Comparison of ENCODE assay signal across 21 mouse cellular contexts in genomic region chr15:85564034-85564769, GRCm38 (mm10). TPM values are rescaled to one million over a fixed set of nuclear protein-coding genes. Genes with fewer than 3 reads are reported as not detected.
DNase-seq lines count a peak whose midpoint lies in the region; ATAC-seq and TF ChIP-seq lines count a peak whose summit lies in the region.
"Had no signal": no experiment of that assay in that cellular context is flagged by ENCODE, and none has a peak within 500 bp of the region (broad histone marks: within the 10 kb centered on the region; RNA-seq: fewer than 3 reads in every experiment).

No protein-coding gene starts in this region.

- no peak overlapping the region for H3K4me2 ChIP-seq in kidney, embryonic 16.5 days (replicated peaks; ENCODE audit: low read depth, low read length)
- no peak overlapping the region for H3K4me2 ChIP-seq in lung, embryonic 14.5 days
- H3K4me2 ChIP-seq: embryonic facial prominence, embryonic 12.5 days; forebrain, embryonic 12.5 days; liver, embryonic 15.5 days; midbrain, embryonic 13.5 days had no signal

- no peak for TF ChIP-seq CTCF in kidney, adult 2 months (conservative IDR thresholded peaks at IDR 0.05; ENCODE audit: insufficient read depth, insufficient read length, low read depth, low read length)
- TF ChIP-seq CTCF in lung, embryonic 14.5 days (IDR thresholded peaks at IDR 0.05; ENCODE audit: low read depth) = no peak

- H3K27ac ChIP-seq in kidney, adult 2 months (ENCODE audit: insufficient read depth, low read depth, low read length) = no peak overlapping the region
- H3K27ac ChIP-seq in kidney, embryonic 16.5 days (ENCODE audit: low read length) = no peak overlapping the region
- H3K27ac ChIP-seq in lung, embryonic 14.5 days (ENCODE audit: low read depth) = 0 out of 2 replicates have a peak overlapping the region, but pooled peaks have one; percentile 24
- H3K27ac ChIP-seq: embryonic facial prominence, embryonic 12.5 days; forebrain, embryonic 12.5 days; left cerebral cortex, adult 2 months; limb, embryonic 10.5 days; liver, embryonic 15.5 days; midbrain, embryonic 13.5 days had no signal

- H3K9ac ChIP-seq in kidney, embryonic 16.5 days (replicated peaks; ENCODE audit: low read length) = no peak overlapping the region
- no peak overlapping the region for H3K9ac ChIP-seq in lung, embryonic 14.5 days
- H3K9ac ChIP-seq: embryonic facial prominence, embryonic 12.5 days; forebrain, embryonic 12.5 days; liver, embryonic 15.5 days; midbrain, embryonic 13.5 days had no signal

- peak; percentile 31 for DNase-seq in kidney, adult 2 months
- no peak for DNase-seq in lung, embryonic 14.5 days
- no peak for DNase-seq in lung, postnatal 10 days
- peak; percentile 34 for DNase-seq in right cerebral cortex, postnatal 14 days
- DNase-seq in right cerebral cortex, postnatal 36 days (ENCODE audit: low spot score in 2 of 2) = no peak
- DNase-seq in thymus, postnatal 36 days = no peak
- DNase-seq: adrenal gland, adult 8-10 months; cerebellum, adult 11-12 months; liver; lung, postnatal 14 days; right cerebral cortex, postnatal 25 days; thymus, postnatal 14 days had no signal

- H3K27me3 ChIP-seq in kidney, adult 2 months (replicated peaks; ENCODE audit: control insufficient read depth, insufficient read depth, low read length) = no peaks in the 10 kb centered on the region
- H3K27me3 ChIP-seq in kidney, embryonic 16.5 days (ENCODE audit: insufficient read depth, low read length) = no peaks in the 10 kb centered on the region
- no peaks in the 10 kb centered on the region for H3K27me3 ChIP-seq in lung, embryonic 14.5 days (ENCODE audit: insufficient read depth, low read length)
- H3K27me3 ChIP-seq: forebrain, embryonic 12.5 days; liver, embryonic 15.5 days had no signal

- WGBS in kidney, adult 2 months = 66% methylated on average over 13 of the region's 13 CpGs
- 79% methylated on average over 13 of the region's 13 CpGs for WGBS in kidney, embryonic 16.5 days
- WGBS in lung, embryonic 14.5 days = 70% methylated on average over 13 of the region's 13 CpGs

- no peaks in the 10 kb centered on the region for H3K4me1 ChIP-seq in kidney, adult 2 months (ENCODE audit: control insufficient read depth, insufficient read depth, low read length)
- H3K4me1 ChIP-seq in kidney, embryonic 16.5 days (ENCODE audit: insufficient read depth, low read length) = peaks cover 15% of the 10 kb centered on the region
- H3K4me1 ChIP-seq in lung, embryonic 14.5 days (ENCODE audit: insufficient read depth) = peaks cover 5% of the 10 kb centered on the region; the same call in 1 of the 2 replicates
- H3K4me1 ChIP-seq: liver, embryonic 15.5 days had no signal

- H3K4me3 ChIP-seq in kidney, adult 2 months (ENCODE audit: insufficient read depth, low read depth, low read length) = no peak overlapping the region
- H3K4me3 ChIP-seq in kidney, embryonic 16.5 days (ENCODE audit: low read length) = no peak overlapping the region
- no peak overlapping the region for H3K4me3 ChIP-seq in lung, embryonic 14.5 days (ENCODE audit: low read depth, low read length)
- H3K4me3 ChIP-seq: embryonic facial prominence, embryonic 12.5 days; forebrain, embryonic 12.5 days; left cerebral cortex, adult 2 months; limb, embryonic 10.5 days; liver, embryonic 15.5 days; midbrain, embryonic 13.5 days had no signal

- H3K36me3 ChIP-seq in kidney, adult 2 months (ENCODE audit: control insufficient read depth, insufficient read depth, low read length) = no peaks in the 10 kb centered on the region
- no peaks in the 10 kb centered on the region for H3K36me3 ChIP-seq in kidney, embryonic 16.5 days (ENCODE audit: insufficient read depth, low read length)
- no peaks in the 10 kb centered on the region for H3K36me3 ChIP-seq in lung, embryonic 14.5 days (ENCODE audit: insufficient read depth)
- H3K36me3 ChIP-seq: embryonic facial prominence, embryonic 12.5 days; limb, embryonic 10.5 days; liver, embryonic 15.5 days; midbrain, embryonic 13.5 days had no signal

- no peak for ATAC-seq in kidney, embryonic 16.5 days (ENCODE audit: low FRiP score, low TSS enrichment)
- ATAC-seq in lung, embryonic 14.5 days (ENCODE audit: insufficient read depth) = no peak
- ATAC-seq: activated CD4-positive, CD25-positive, alpha-beta regulatory T cell, adult 4 months; intestine, postnatal 0 days; midbrain, embryonic 13.5 days had no signal

- peaks cover 3% of the 10 kb centered on the region; the same call in 1 of the 2 replicates for H3K9me3 ChIP-seq in kidney, embryonic 16.5 days (ENCODE audit: low read length)
- H3K9me3 ChIP-seq in lung, embryonic 14.5 days (ENCODE audit: low read depth, low read length) = no peaks in the 10 kb centered on the region
- H3K9me3 ChIP-seq: embryonic facial prominence, embryonic 12.5 days; forebrain, embryonic 12.5 days; limb, embryonic 10.5 days; liver, embryonic 15.5 days had no signal

- no peak for TF ChIP-seq POLR2A in kidney, adult 2 months (IDR thresholded peaks at IDR 0.05; ENCODE audit: low read depth, low read length)

RNA-seq across cellular contexts. Expression of gene Wnt7b, which starts 18.1 kb away (rescaled TPM):
- 12.8 and 14.2 TPM in 2 replicates for polyA plus RNA-seq in kidney, adult 2 months (2012; rRNA removed)
- polyA plus RNA-seq in kidney, embryonic 16.5 days (2015; fragmentation: Nextera tagmentation; extraction: Ambion mirVana) = 21.2 and 22.5 TPM in 2 replicates
- polyA plus RNA-seq in lung, embryonic 14.5 days (2014; fragmentation: Nextera tagmentation; extraction: Ambion mirVana) = 65.7 and 77.0 TPM in 2 replicates
- polyA plus RNA-seq: activated CD4-positive, CD25-positive, alpha-beta regulatory T cell, adult 4 months had no signal

Comparison
In these comparisons a context has a peak if more than half of its experiments do, and no peak if none do; other contexts are left out.
1. DNase-seq: peak in kidney, adult 2 months (single experiment) and right cerebral cortex, postnatal 14 days (single experiment); none in lung, embryonic 14.5 days (single experiment), lung, postnatal 10 days (single experiment), right cerebral cortex, postnatal 36 days (0 of 2) and thymus, postnatal 36 days (0 of 2).